Mouse (Mus musculus): ENCODE results near the gene Paxx. TPM values are rescaled to one million over a fixed set of nuclear protein-coding genes. Genes with fewer than 3 reads are reported as not detected.

Paxx gene
- polyA plus RNA-seq, 1 experiment, result 22.4 TPM

GRCm38 (mm10) chr2:25452951-25453350 lies 7.9 kb downstream of the Paxx start:
- Histone ChIP-seq H3K4me1 (ENCODE audit: control insufficient read depth, insufficient read depth, low read length) (peaks cover 5% of the 10 kb centered on the region), H3K4me3 (ENCODE audit: insufficient read depth, low read length) (no peak overlapping the region), H3K27ac (ENCODE audit: insufficient read depth, low read depth, low read length) (no peak overlapping the region)
- TF ChIP-seq POLR2A (IDR thresholded peaks at IDR 0.05; ENCODE audit: borderline replicate concordance, low read depth, low read length), result no peak
- no peak for TF ChIP-seq CTCF (IDR thresholded peaks at IDR 0.05; ENCODE audit: low read depth, low read length)

GRCm38 (mm10) chr2:25450853-25451647 lies 9.8 kb downstream of the Paxx start:
- Histone ChIP-seq H3K4me3 (ENCODE audit: insufficient read depth, low read length) (no peak overlapping the region), H3K4me1 (ENCODE audit: control insufficient read depth, insufficient read depth, low read length) (peaks cover 5% of the 10 kb centered on the region), H3K27ac (ENCODE audit: insufficient read depth, low read depth, low read length) (no peak overlapping the region)
- no peak for TF ChIP-seq POLR2A (IDR thresholded peaks at IDR 0.05; ENCODE audit: borderline replicate concordance, low read depth, low read length)
- no peak for TF ChIP-seq CTCF (IDR thresholded peaks at IDR 0.05; ENCODE audit: low read depth, low read length)

GRCm38 (mm10) chr2:25442682-25443081 lies 18.2 kb downstream of the Paxx start:
- TF ChIP-seq CTCF (IDR thresholded peaks at IDR 0.05; ENCODE audit: low read depth, low read length), result no peak
- TF ChIP-seq POLR2A (IDR thresholded peaks at IDR 0.05; ENCODE audit: borderline replicate concordance, low read depth, low read length), result no peak
- Histone ChIP-seq H3K4me3 (ENCODE audit: insufficient read depth, low read length) (no peak overlapping the region), H3K27ac (ENCODE audit: insufficient read depth, low read depth, low read length) (no peak overlapping the region), H3K4me1 (ENCODE audit: control insufficient read depth, insufficient read depth, low read length) (no peaks in the 10 kb centered on the region)

- Histone ChIP-seq H3K4me3 (ENCODE audit: insufficient read depth, low read length) (no peak overlapping the region), H3K27ac (ENCODE audit: insufficient read depth, low read depth, low read length) (no peak overlapping the region), H3K4me1 (ENCODE audit: control insufficient read depth, insufficient read depth, low read length) (no peaks in the 10 kb centered on the region)
- TF ChIP-seq POLR2A (IDR thresholded peaks at IDR 0.05; ENCODE audit: borderline replicate concordance, low read depth, low read length) (no peak), CTCF (IDR thresholded peaks at IDR 0.05; ENCODE audit: low read depth, low read length) (no peak)
Observed at GRCm38 (mm10) chr2:25441067-25441466, 19.8 kb downstream of the Paxx start.

- no peaks in the 10 kb centered on the region for H3K4me1 ChIP-seq (ENCODE audit: control insufficient read depth, insufficient read depth, low read length)
- no peak overlapping the region for H3K4me3 ChIP-seq (ENCODE audit: insufficient read depth, low read length)
- no peak overlapping the region for H3K27ac ChIP-seq (ENCODE audit: insufficient read depth, low read depth, low read length)
- TF ChIP-seq POLR2A (IDR thresholded peaks at IDR 0.05; ENCODE audit: borderline replicate concordance, low read depth, low read length), result no peak
- no peak for TF ChIP-seq CTCF (IDR thresholded peaks at IDR 0.05; ENCODE audit: low read depth, low read length)
Observed at GRCm38 (mm10) chr2:25436286-25436820, 24.5 kb downstream of the Paxx start.

- Histone ChIP-seq H3K4me3 (ENCODE audit: insufficient read depth, low read length) (no peak overlapping the region), H3K4me1 (ENCODE audit: control insufficient read depth, insufficient read depth, low read length) (no peaks in the 10 kb centered on the region), H3K27ac (ENCODE audit: insufficient read depth, low read depth, low read length) (no peak overlapping the region)
- no peak for TF ChIP-seq CTCF (IDR thresholded peaks at IDR 0.05; ENCODE audit: low read depth, low read length)
- TF ChIP-seq POLR2A (IDR thresholded peaks at IDR 0.05; ENCODE audit: borderline replicate concordance, low read depth, low read length), result no peak
Observed at GRCm38 (mm10) chr2:25434292-25434691, 26.6 kb downstream of the Paxx start.

- no peak for TF ChIP-seq POLR2A (IDR thresholded peaks at IDR 0.05; ENCODE audit: borderline replicate concordance, low read depth, low read length)
- no peak for TF ChIP-seq CTCF (IDR thresholded peaks at IDR 0.05; ENCODE audit: low read depth, low read length)
- Histone ChIP-seq H3K27ac (ENCODE audit: insufficient read depth, low read depth, low read length) (no peak overlapping the region), H3K4me3 (ENCODE audit: insufficient read depth, low read length) (no peak overlapping the region), H3K4me1 (ENCODE audit: control insufficient read depth, insufficient read depth, low read length) (peaks cover 1% of the 10 kb centered on the region; the same call in 1 of the 2 replicates)
Observed at GRCm38 (mm10) chr2:25433101-25433500, 27.8 kb downstream of the Paxx start.

GRCm38 (mm10) chr2:25432326-25433098 lies 28.4 kb downstream of the Paxx start:
- TF ChIP-seq POLR2A (IDR thresholded peaks at IDR 0.05; ENCODE audit: borderline replicate concordance, low read depth, low read length), result no peak
- no peak for TF ChIP-seq CTCF (IDR thresholded peaks at IDR 0.05; ENCODE audit: low read depth, low read length)
- no peak overlapping the region for H3K4me3 ChIP-seq (ENCODE audit: insufficient read depth, low read length)
- peaks cover 3% of the 10 kb centered on the region; the same call in 1 of the 2 replicates for H3K4me1 ChIP-seq (ENCODE audit: control insufficient read depth, insufficient read depth, low read length)
- no peak overlapping the region for H3K27ac ChIP-seq (ENCODE audit: insufficient read depth, low read depth, low read length)

GRCm38 (mm10) chr2:25431308-25431855 lies 29.5 kb downstream of the Paxx start:
- peaks cover 7% of the 10 kb centered on the region for H3K4me1 ChIP-seq (ENCODE audit: control insufficient read depth, insufficient read depth, low read length)
- no peak overlapping the region for H3K4me3 ChIP-seq (ENCODE audit: insufficient read depth, low read length)
- TF ChIP-seq POLR2A (IDR thresholded peaks at IDR 0.05; ENCODE audit: borderline replicate concordance, low read depth, low read length), result no peak
- no peak for TF ChIP-seq CTCF (IDR thresholded peaks at IDR 0.05; ENCODE audit: low read depth, low read length)
- no peak overlapping the region for H3K27ac ChIP-seq (ENCODE audit: insufficient read depth, low read depth, low read length)

Data from bone marrow macrophage, adult 2 months (primary cell).